Mouse (Mus musculus) mesoderm, embryonic 11.5 days (tissue): ENCODE measurements at regions not wholly inside any gene's neighbourhood (a gene's known extent, or its start where the extent isn't known, plus 50 kb on each side); places are given as distances from the start of the nearest gene placed in this dataset.

ENCODE experiments used
- DNase-seq: peaks from one replicate; pipeline ENCODE4 v3.0.0-alpha.2; 2012; ENCODE audit warnings: low read depth, low spot score

DNA sequence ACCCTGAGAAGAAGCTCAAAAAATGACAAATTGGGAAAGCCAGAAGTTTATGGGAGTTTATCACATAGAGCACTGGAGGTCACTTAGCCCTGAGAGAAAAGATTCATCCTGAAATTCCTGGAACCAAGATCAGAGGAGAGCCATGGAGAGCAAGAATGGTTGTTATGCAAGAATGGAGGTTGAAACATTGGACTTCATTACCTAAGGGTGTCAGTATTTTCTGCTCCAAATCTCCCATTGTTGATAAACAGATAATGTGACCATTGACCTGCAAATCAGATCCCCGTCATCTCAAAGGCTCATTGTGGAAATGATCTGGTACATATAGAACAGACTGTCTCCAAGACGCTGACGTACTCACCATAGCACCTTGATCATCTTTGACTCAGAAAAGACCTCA is 1477.6 kb upstream of the Slc10a2 start:
- DNase-seq = no peak

DNA sequence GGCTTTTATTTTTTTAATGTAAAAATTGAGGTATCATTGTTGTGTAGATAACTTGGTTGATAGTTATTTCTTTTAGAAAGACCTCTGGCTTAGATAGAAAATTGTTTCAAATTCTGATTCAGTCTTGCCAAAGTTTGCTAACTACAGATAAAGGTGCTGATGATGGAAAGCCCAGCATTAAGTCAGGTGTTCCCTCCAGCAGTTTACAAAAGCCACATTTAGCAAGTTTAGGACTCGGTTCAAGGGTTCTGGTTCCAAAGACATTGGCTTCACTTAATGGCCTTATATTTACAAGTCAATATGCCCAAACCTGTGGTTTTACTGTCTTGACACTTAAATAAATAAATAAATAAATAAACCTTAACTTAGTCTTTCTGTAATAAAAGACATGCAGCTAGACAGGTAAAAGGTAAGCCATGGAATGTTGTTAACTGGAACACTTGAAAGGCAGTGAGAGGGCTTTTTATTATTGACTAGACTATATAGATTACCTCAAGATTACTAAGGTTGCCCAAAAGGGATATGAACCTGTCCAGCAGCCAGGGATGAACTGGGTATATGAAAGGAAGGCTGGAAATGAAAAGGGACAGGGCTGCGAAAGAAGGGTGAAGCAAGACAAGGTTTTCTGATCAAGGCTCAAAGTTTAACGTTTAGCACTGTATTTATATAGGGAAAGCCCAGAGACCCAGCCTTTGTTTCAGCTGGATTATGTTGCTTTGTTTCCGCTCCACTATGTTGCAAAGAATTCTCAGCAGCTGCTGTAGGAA is 1472.9 kb upstream of the Slc10a2 start:
- no peak for DNase-seq

GRCm38 (mm10) chr8:6575241-6575640 is 1470.1 kb upstream of the Slc10a2 start:
- DNase-seq = no peak

DNA sequence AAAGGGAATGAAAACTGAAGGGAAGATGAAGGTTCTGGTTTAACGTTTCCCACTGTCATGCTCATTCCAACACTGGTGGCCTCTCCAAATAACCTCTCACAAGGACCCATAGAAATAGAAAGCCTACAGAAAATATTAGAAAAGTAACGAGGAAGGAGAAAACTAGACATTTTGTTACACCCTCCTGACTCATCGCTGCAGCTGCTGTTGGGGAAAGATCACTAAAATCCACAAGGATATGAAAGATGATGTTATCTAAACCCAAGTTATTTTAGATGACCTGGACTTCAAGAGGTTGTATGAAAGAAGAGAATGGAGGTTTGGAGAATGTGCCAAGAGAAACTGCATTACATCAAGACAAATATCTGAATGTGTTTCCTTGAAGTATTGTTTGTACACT is 1468.3 kb upstream of the Slc10a2 start:
- DNase-seq = no peak

- DNase-seq = peak; percentile 81
Measured at GRCm38 (mm10) chr8:6572066-6572665, 1467.0 kb upstream of the Slc10a2 start.

GRCm38 (mm10) chr8:6550965-6551364 is 1445.8 kb upstream of the Slc10a2 start:
- DNase-seq = peak; percentile 12

GRCm38 (mm10) chr8:6527171-6527570 is 1422.0 kb upstream of the Slc10a2 start:
- peak; percentile 2 for DNase-seq

DNA sequence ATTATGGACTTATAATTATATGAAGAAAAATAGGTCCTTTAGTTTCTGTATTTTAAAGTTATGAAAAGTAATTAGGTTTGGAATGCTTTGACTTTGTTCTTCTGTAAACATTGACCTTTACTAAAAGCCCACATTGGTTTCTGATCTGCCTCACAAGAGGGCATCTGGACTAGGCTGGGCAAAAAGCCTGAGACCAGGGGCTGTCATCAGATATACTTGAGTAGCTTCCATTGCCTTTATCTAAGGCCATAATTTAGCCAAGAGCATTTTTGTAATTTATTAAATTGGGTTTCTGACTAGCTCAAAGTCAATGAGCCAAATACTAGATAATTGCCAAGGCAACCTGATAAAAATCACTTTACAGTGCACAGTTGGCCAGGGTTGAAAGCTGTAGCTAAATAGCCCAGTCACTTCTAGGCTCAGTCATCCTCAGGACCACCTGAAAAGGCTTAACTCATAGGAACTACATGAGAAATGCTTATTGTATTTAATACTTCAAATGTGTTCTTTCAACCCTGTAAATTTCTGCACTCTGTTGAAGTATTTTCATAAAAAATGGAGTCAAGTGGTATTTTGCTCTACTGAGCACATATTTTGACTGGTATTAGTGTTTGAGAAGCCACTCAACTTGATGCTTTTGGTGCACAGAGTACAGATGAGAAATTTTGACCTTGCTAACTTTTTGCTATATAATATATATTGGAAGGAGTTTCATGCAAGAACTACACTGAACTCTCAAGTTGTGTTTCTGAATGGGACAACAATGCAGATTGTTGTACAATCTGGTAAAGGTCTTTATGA is 1410.9 kb upstream of the Slc10a2 start:
- no peak for DNase-seq

- no peak for DNase-seq
Measured at GRCm38 (mm10) chr8:6492453-6492852, 1387.3 kb upstream of the Slc10a2 start.

DNA sequence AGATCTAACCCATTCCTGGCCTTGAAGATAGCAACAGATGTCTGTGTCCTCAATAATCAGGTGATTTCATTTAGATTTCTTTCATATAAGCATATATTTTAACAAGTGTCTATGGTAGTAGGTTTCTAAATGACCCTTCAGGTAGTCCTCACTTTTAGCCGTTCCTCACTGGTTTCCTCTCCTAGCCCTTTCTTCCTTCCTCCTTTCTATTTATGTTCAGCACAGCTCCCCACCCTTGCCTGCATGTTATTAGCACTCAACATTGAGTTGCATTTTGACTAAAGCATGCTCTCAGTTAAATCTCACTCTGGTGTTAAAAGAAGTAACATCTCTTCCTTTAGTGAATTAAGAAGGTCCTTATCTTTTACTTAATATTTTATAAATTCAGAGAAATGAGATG is 1376.8 kb upstream of the Slc10a2 start:
- no peak for DNase-seq

DNA sequence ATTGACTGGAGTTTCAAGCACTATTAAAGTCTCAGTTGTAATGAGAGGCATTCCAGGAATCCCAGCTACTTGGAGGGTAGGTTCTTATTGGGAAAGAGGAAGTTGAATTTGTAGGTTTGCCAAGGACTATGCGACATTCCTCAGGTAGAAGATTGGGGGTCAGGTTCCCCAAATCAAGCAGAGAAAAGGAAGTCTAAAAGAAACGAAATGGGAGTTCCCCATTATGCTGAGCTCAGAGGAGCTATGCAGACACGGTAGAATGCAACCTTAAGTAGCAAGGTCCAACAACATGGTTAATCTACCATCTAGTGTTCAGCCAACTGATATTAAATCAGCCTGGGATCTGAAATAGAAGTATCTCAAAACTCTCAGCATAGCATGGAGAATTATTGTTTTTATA is 1365.9 kb upstream of the Slc10a2 start:
- no peak for DNase-seq

DNA sequence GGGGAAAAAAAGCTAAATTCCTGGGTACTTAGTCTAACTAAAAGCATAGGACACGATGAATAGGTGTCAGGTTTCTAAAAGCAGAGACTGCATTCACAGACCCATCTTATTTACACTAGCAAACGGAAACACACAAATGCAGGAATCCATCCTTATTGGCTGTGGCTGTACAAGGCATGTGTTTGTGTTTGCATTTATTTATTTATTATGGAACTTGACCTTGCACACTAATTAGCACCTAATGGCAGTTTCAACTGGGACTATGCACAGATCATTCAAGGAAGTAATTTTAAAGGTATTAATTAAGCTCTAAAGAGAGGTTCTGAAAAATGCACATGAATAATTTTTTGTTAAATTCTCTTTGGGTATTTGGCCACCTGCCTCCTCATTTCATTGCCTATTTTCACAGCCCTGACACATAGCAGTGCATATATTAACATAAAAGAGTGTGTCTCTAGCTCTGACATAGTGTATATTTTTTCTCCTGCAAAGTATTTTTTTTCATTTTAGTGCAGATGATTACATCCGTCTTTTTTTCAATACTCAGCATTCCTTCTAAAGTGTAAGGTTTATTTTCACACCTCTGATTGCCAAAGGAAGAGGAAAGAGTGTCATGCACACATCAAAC is 1351.5 kb upstream of the Slc10a2 start:
- DNase-seq = no peak

GRCm38 (mm10) chr8:6448301-6448700 is 1343.2 kb upstream of the Slc10a2 start:
- no peak for DNase-seq

DNA sequence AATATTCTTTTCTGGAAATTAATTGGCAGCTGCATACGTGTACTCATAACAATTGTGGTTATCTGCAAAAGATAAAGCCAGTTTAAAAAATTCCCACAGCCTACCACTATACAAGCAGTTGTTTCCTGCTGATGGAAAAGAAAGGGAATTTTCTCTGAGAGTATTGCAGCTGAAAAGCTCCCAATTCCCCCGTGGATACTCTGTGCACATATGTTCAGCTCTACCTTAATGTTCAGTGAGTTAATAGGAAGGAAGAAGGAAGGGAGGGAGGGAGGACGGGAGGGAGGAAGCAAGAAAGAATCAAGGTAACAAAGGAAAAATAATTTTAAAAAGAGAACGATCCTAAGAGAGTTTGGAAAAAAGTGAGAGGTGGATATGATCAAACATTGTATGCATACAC is 1333.9 kb upstream of the Slc10a2 start:
- DNase-seq = no peak
